Mouse (Mus musculus): ENCODE measurements around the gene Olfr1393. TPM values are rescaled to one million over a fixed set of nuclear protein-coding genes. Genes with fewer than 3 reads are reported as not detected.
"Not testable (repeated sequence)": the region's sequence is repeated elsewhere in the genome, so short reads cannot be mapped to it uniquely, and the experiment has no call there.

Olfr1393 gene
- total RNA-seq, 2 experiments from 2014 or later = not detected

- not testable (repeated sequence) for DNase-seq
Observed at GRCm38 (mm10) chr11:49308547-49308946, 30.4 kb downstream of the Olfr1393 start.

GRCm38 (mm10) chr11:49322442-49322841, 44.3 kb downstream of the Olfr1393 start, which contains the start of gene Olfr1391:
Olfr1391 (plus strand) TSS chr11:49322742.
- DNase-seq = no peak

GRCm38 (mm10) chr11:49326726-49327125, 48.6 kb downstream of the Olfr1393 start:
- DNase-seq = no peak

GRCm38 (mm10) chr11:49329686-49330085, 51.6 kb downstream of the Olfr1393 start:
- no peak for DNase-seq

Other genes with a start within 250 kb of the Olfr1393 start
- gene 9930111J21Rik2, start 227.1 kb upstream of the Olfr1393 start, total RNA-seq (2021) = 1 to 10 TPM; 3.2 TPM
- gene Tgtp2, start 214.1 kb upstream of the Olfr1393 start, total RNA-seq (2021) = 1 to 10 TPM; 1.2 to 1.3 TPM
- 1 to 10 TPM; 5.2 to 5.7 TPM for gene Ifi47, start 201.7 kb upstream of the Olfr1393 start, total RNA-seq (2021)
- gene Olfr1396, start 163.4 kb upstream of the Olfr1393 start, total RNA-seq (2021) = under 1 TPM; 0.27 to 0.45 TPM
- gene Olfr1395, start 136.0 kb upstream of the Olfr1393 start, total RNA-seq (2021) = not detected
- not detected for gene Olfr1394, start 123.9 kb upstream of the Olfr1393 start, total RNA-seq (2021)
- 10 to 100 TPM; 34.5 to 37.6 TPM for gene Btnl9, start 91.1 kb upstream of the Olfr1393 start, total RNA-seq (2021)
- gene Zfp62, start 75.0 kb upstream of the Olfr1393 start, total RNA-seq (2021) = 10 to 100 TPM; 29.8 to 38.1 TPM
- gene Mgat1, start 34.1 kb upstream of the Olfr1393 start, total RNA-seq (2021) = 100 to 1,000 TPM in 1 of 2 experiments, 10 to 100 TPM in 1; 87.9 to 101 TPM
- gene Olfr1392, start 7.0 kb downstream of the Olfr1393 start, total RNA-seq (2021) = not detected
- not detected for gene Olfr10, start 26.4 kb downstream of the Olfr1393 start, total RNA-seq (2021)
- not detected for gene Olfr1391, start 44.4 kb downstream of the Olfr1393 start, total RNA-seq (2021)
- not detected for gene Olfr1390, start 56.9 kb downstream of the Olfr1393 start, total RNA-seq (2021)
- gene Olfr1389, start 144.8 kb downstream of the Olfr1393 start, total RNA-seq (2021) = not detected
- under 1 TPM in 1 of 2 experiments, not detected in 1; 0.21 TPM for gene Olfr1388, start 158.3 kb downstream of the Olfr1393 start, total RNA-seq (2021)
- gene Olfr1387, start 177.0 kb downstream of the Olfr1393 start, total RNA-seq (2021) = not detected
- gene Olfr1386, start 186.7 kb downstream of the Olfr1393 start, total RNA-seq (2021) = not detected
- gene Olfr1385, start 210.8 kb downstream of the Olfr1393 start, total RNA-seq (2021) = not detected
- gene Olfr1384, start 228.4 kb downstream of the Olfr1393 start, total RNA-seq (2021) = not detected
- gene Olfr1383, start 241.3 kb downstream of the Olfr1393 start, total RNA-seq (2021) = not detected
- not detected for gene Olfr1382, start 249.9 kb downstream of the Olfr1393 start, total RNA-seq (2021)

Measured in adrenal gland, postnatal 10 days (tissue).